Mouse (Mus musculus): ENCODE data around the gene S100a4.

The S100a4 gene

DNA sequence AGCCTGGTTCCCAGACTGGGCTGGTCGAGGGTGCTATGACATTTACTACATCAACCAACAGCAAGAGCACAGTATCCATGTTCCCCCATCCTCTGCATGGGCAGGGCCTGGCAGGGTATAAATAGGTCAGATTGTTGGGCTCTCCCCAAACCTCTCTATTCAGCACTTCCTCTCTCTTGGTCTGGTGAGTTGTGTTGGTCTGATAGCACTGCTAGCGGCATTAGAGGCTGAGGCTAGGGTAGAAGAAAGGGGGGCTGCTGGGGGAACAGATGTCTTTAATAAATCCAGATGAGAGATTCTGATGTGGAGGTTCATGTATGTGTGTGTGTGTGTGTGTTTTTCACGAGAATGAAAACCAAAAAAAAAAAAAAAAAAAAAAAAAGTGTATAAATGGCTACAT is at the start of gene S100a4:
TSS of gene S100a4 (plus strand) at position 149 of the 400 bp plus-strand sequence.
- no peak for DNase-seq (ENCODE audit: low read depth, low spot score)

DNA sequence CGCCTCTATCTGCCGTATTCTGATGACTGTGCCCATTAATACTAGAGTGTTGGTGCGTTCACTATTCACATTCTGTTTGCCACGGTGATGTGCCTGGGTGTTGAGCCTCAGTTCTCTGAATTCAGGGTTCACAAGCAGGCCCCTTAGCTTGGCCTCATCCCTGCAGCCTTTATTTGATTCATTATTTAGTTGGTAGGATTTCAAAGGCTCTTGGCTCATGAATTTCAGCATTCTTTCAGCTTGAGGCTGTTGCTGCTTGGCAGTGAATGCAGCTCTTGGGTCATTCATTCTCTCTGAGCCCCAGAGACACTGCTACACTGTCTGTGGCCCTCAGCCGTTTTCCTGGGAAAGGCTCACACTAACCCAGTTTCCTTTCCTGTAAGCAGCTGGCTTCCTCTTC is 47.6 kb upstream of the S100a4 start:
- DNase-seq (ENCODE audit: low read depth, low spot score), result no peak

DNA sequence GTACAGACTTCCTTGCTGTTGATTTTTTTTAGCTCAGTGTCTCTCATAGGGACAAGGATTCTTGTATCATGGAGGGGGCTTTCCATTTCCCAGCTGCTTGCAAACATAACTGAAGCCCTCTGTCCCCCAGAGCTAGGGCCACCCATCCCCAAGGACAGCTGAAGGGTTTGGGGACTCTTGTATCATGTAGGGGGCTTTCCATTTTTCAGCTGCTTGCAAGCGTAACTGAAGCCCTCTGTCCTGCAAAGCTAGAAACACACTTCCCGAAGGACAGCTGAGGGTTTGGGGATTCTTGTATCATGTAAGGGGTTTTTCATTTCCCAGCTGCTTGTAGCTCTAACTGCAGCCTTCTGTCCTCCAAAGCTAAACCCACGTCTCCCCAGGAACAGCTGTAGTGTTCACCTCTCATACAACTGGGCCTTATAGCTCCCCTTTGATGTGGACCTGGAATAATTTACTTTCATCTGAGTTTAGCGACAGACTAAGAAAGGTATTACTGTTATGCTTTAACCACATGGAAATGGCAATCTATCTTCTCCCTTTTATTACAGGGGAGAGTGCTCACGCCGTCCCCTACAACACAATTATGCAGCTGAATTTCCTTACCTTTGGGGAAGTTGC is 43.5 kb upstream of the S100a4 start, which contains the start of gene S100a3:
TSS of gene S100a3 (plus strand) at position 571 of the 621 bp plus-strand sequence.
- DNase-seq (ENCODE audit: low read depth, low spot score), result no peak

GRCm38 (mm10) chr3:90574691-90575090 is 28.9 kb upstream of the S100a4 start:
- DNase-seq (ENCODE audit: low read depth, low spot score), result no peak

DNA sequence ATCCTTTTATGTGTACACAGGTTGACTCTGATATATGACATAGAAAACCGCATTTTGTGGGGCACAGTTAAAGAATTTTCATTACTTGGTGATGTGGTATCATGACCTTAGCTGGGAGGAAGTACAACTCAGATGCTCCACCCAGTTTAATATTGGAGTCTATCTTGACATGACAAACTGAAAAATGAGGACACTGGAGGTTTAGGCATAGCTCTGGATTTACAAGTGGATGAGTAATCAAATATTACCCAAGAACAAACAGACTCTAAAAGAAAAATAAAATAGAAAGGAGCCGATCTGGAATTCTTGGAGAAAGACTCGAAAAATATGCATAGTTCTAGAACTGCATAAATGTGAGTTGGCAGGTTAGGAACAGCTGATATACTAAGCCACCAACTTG is 28.3 kb upstream of the S100a4 start:
- DNase-seq (ENCODE audit: low read depth, low spot score), result no peak

DNA sequence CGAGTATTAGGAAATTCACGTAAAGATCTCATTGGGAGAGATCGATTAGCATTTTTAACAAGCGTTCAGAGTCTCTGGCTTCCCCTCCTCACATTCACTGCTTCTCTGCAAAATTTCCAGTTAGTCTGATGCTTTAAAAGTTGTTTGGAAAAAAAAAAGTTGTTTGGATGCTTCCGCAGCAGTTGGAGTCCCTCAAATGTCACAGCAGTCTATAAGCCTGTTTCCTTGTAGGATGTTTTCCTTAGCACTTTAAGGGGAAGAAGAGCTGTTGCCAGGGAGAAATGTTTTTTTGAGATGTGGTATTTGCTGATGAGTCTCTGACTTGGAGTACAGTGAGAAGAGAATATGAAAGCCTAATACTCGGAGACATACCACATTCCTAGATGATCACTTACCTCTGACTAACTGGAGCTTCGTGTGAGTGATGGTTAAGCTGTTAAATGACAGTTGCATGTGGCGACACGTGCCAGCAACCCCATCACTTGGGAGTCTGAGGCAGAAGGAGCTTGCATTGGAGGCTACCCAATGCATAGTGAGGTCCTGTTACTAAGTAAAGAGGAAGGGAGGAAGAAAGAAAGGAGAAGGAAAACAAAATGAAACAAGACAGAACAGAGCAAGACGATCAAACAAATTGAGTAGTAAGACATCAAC is 27.1 kb upstream of the S100a4 start:
- DNase-seq (ENCODE audit: low read depth, low spot score), result no peak

GRCm38 (mm10) chr3:90579433-90579832 is 24.1 kb upstream of the S100a4 start:
- no peak for DNase-seq (ENCODE audit: low read depth, low spot score)

DNA sequence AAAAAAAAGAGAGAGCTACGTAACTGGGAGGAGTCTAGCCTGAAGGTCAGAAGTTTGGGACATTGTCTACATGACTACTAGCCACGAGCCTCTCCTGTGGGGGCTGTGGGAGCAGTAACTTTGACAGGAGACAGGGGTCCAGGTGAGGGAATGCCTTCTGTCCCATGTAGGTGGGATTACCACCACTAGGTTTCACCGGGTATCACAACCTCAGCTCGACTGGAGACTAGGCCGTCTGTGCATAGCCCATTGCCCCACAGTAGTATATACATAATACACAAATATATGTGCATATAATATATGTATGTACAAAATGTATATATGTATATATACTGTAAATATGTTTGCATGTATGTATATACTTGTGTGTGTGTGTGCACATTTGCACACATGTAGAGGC is 22.4 kb upstream of the S100a4 start:
- no peak for DNase-seq (ENCODE audit: low read depth, low spot score)

DNA sequence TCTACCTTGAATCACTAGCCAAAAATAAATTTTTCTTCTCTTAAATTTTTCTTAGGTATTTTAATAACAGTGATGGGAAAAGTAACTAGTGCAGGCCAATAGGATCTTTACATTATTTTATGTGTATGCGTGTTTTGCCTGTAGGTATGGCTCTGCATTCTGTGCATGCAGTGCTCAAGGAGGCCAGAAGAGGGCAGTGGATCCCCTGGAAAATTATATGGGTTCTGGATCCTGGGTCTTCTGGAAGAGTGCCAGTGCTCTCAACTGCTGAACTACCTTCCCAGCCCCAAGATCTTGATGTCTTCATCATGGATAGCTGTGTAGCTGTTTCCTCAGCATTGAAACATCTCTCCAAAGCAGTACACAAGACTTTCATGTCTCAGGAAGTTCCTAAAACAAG is 21.4 kb upstream of the S100a4 start:
- no peak for DNase-seq (ENCODE audit: low read depth, low spot score)

- no peak for DNase-seq (ENCODE audit: low read depth, low spot score)
Measured at GRCm38 (mm10) chr3:90582556-90582955, 21.0 kb upstream of the S100a4 start.

GRCm38 (mm10) chr3:90583893-90584292 is 19.7 kb upstream of the S100a4 start:
- no peak for DNase-seq (ENCODE audit: low read depth, low spot score)

GRCm38 (mm10) chr3:90585595-90585994 is 18.0 kb upstream of the S100a4 start:
- DNase-seq (ENCODE audit: low read depth, low spot score), result peak; percentile 36

- DNase-seq (ENCODE audit: low read depth, low spot score), result no peak
Measured at GRCm38 (mm10) chr3:90586016-90586643, 17.4 kb upstream of the S100a4 start.

GRCm38 (mm10) chr3:90586906-90587305 is 16.7 kb upstream of the S100a4 start:
- no peak for DNase-seq (ENCODE audit: low read depth, low spot score)

DNA sequence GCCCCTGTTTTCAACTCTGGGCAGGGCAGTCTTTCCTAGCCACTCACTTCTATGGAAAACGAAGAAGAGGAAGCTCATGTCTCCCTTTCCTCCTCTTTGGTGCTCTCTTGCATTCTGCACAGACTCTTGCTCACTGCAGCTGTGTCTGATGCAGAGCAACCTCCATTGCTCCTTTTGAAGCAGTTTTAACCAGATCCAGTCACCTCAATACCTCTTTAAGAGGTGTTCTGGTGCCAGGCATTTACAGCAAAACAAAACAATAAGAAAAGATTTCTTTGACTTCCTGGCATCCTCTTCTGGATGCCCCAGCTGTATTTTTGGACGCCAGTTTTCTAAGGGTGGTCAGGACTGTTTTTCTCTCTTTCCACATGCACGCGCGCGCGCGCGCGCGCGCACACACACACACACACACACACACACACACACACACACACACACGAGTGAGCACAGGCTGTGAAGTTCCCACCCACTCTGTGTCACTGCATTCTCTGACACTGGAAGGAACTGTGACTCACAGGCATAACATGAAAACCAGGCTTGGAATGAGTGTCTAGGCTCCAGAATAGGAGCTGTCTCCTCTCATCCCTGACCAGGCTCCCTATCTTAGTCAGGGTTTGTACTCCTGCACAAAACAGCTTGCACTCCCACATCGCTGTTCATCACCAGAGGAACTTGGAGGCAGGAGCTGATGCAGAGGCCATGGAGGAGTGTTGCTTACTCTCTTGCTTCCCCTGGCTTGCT is 16.0 kb upstream of the S100a4 start:
- DNase-seq (ENCODE audit: low read depth, low spot score), result no peak

DNA sequence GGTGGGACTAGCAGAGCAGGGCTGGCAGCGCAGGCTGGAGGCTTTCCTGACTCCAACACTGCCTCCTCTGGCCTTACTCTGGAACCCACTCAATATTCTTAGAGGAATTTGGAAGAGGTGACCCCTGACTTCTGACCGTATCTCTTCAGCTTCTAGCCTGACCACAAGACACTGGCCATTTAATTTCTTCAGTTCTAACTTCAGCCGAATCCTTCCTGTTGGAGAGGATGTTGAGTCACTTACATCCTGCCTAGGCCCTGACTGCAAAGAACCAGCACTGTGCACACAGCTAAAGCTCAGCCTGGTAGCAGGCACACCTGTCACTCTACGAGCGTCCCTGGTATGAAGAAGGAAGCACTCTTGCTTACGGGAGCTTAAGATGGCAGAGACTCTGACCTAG is 14.2 kb upstream of the S100a4 start:
- DNase-seq (ENCODE audit: low read depth, low spot score), result no peak

GRCm38 (mm10) chr3:90589947-90590346 is 13.6 kb upstream of the S100a4 start, which contains the start of gene S100a2:
S100a2 (plus strand) TSS chr3:90590247.
- no peak for DNase-seq (ENCODE audit: low read depth, low spot score)

DNA sequence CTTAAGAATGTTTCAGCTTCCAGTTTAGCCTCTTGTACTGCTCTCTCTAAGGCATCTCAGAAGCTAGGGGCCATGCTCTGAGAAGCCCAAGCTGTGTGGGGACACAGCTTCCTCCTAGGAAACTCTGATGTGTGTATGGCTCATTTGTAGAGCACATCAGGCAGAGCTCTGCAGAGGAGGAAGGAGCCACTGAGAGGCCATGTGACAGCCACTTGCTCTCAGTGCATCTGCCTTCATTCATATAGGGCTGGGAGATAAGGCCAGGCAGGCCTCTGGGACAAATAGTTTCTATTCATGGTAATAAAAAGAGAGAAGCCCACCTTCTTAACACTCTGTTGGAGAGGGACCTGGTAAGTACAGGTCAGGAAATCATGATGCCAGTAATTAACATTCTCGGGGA is 9.1 kb upstream of the S100a4 start:
- DNase-seq (ENCODE audit: low read depth, low spot score), result no peak

GRCm38 (mm10) chr3:90595556-90595955 is 8.0 kb upstream of the S100a4 start:
- no peak for DNase-seq (ENCODE audit: low read depth, low spot score)

DNA sequence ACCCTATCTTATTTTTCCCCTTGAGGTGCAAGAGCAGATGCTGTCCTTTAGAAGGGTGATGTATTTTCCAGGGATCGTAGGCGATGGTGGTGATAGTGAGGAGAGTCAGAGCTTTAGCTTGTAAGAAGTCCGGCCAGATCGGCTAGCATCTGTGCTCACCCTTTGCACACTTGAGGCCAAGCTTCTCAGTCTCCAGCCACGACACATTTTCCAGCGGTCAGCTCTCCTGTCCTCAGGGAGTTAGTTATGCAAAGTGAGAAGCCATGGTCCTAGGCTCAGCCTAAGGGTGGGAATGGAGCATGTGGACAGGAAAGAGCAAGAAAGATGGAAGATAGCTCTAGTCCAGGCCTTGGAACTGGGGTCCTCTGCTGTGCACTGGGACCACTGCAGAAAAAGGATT is 6.8 kb upstream of the S100a4 start:
- no peak for DNase-seq (ENCODE audit: low read depth, low spot score)

DNA sequence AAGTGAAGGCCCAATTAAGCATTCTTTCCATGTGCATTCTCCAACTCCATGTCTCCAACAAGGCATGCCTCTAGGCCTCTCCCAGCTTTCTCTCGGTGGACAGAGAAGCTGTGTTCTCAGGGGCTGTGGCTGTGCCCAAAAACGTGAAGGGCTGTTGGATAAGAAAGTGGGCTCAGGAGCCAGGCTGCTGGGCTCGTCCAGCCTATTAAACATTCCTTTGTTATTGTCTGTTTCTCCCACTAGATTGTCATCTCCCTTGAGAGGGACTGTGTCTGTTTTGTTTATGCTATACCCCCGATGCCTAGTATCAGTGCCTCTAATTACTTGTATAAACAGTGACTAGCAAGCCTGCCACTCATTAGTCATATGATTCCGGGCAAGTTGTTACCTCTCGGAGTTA is 5.8 kb upstream of the S100a4 start:
- DNase-seq (ENCODE audit: low read depth, low spot score), result no peak

DNA sequence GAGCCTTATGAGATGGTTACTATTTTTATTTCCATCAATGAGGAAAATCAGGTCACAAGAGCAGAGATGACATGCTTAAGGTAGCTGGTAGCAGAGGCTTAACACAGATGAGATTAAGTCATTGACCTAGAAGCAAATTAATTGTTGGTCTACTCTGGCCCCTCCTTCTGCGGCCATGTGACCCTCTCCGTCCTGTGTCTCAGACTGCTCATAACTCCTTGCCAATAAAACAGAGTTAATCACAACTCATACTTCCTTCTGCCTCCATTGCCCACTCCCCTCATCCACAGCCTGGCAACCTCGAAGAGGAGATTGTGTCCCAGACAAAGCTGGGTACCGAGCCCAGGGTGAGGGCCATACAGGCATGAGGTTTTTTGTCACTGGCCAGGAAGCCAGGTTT is 5.4 kb upstream of the S100a4 start:
- DNase-seq (ENCODE audit: low read depth, low spot score), result no peak
